Mouse (Mus musculus): ENCODE results near the gene Oprd1.

Oprd1 gene

GRCm38 (mm10) chr4:132144080-132144841 is at the start of gene Oprd1:
Gene Oprd1 (minus strand): TSS chr4:132144486.
- DNase-seq (ENCODE audit: low spot score in 2 of 2): no peak

DNA sequence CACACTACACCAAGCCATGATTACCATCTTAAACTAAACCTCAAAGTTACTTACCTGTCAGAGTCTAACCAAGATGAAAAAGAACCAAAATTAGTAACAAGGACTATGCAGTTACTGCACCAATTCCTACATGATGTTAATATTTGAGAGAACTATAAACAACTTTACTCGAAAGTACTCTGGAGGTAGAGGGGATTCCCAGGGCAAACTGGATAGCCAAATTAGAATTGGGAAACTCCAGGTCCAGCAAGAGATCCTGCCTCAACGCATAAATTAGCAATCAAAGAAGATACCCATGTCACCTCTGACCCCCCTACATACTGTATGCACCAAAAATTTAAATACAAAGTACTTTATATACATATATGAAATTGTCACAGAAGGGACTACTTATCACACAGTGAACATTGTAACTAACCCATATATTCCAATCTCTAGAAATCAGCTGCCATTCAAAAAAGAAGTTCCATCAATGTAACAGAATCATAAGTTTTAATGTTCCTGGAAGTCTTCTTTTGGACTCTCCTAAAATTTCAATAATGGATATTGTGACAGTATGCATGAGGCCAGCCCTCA is 43.6 kb upstream of the Oprd1 start:
- no peak for DNase-seq (ENCODE audit: low spot score in 2 of 2)

DNA sequence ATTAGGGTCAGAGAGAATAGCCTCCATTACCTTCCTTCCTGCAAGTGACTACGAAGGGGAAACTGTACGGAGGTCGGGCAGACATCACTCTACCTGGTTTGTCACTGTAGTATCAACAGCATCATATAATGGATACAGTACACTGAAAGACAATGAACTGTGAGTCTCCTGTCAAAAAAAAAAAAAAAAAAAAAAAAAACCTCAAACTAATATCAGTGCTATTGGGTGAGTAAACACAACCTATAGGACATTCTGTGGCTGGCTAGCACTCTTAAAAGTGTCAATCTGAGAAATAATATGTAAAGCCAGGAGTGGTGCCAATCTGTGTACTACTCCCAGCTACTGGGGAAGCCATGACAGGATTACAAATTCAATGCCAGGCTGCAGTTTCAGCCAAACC is 38.9 kb upstream of the Oprd1 start:
- DNase-seq (ENCODE audit: low spot score in 2 of 2): no peak

DNA sequence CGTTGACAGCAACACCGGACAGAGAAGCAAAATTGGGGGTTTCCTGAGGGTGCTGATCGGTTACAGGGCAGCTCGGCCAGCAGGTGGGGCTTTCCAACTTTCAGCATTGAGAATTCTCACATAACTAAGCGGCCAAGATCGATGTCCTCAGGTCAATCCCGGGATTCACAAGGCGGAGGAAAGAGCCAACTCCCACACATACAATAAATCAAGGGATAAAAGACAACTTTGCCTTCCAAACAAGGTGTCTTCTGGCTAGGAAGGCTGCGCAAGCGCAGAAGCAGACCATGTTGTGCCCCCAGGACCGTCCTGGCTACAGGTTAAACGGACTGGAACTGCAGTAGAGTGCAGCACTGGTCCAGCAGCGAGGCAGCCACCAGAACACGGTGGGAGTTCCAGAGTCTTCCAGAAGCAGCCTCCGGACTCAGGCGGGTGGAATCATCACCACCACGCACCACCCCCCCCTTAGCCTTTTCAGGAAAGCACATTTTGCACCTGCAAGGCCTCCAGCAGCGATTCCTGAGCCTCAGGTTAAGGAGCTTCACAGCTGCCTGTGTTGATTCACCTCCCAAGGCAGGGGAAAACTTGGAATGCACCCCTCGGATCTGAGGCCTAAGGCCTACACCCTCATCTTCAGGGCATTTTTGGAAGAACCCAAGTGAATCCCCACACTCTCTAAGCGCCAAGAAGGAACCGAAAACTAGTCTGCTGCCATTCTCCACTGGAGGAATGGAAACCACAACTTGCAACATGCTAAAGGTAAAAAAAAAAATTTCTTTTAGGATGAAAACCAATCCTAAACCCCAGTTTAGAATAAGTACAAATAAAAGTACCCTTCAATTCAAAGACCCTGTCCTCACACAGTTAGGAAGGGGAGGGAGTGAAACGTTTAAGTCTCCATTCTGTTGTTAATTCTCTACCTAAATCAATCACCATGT is 37.7 kb upstream of the Oprd1 start:
- peak; percentile 21 to 34 for DNase-seq (ENCODE audit: low spot score in 2 of 2)

- peak in 1 of 2 experiments; percentile 19 for DNase-seq (ENCODE audit: low spot score in 2 of 2)
Measured at GRCm38 (mm10) chr4:132180710-132181109, 36.4 kb upstream of the Oprd1 start.

- DNase-seq (ENCODE audit: low spot score in 2 of 2): peak; percentile 31 to 40
Measured at GRCm38 (mm10) chr4:132178630-132179059, 34.4 kb upstream of the Oprd1 start.

DNA sequence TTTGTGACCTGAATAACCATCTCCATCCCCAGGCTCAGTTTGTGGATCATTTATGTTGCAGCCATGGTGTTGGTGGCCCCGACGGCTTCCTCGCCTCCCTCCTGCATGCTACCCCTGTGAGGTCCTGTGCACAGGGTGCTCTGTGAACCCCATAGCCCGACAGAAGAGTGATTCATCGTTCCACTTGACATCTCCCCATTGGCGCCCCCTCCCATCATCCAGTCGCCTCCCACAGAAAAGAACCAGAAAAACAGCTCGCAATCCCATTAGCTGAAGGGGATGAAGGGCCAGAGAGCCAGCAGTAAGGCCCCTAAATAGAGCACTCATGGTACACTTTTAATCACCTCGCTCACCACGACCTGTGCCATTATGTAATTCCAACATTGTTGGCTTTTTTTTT is 32.2 kb upstream of the Oprd1 start:
- DNase-seq (ENCODE audit: low spot score in 2 of 2): no peak

GRCm38 (mm10) chr4:132170891-132171290 is 26.6 kb upstream of the Oprd1 start:
- no peak for DNase-seq (ENCODE audit: low spot score in 2 of 2)

DNA sequence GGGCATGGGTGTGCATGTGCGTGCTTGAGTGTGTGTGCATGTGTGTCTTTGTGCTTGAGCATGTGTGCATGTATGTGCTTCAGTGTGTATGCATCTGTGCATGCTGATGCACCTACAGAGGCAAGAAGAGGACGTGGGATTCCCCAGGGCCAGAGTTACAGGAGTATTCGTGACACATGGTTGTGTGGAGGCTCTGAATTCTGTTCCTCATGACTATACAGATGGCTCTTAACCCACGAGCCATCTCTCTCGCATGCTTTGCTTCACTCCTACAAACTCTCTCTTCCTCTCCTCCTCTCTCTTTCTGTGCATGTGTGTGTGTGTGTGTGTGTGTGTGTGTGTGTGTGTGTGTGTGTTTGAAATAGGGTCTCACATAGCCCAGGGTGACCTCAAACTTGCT is 25.5 kb upstream of the Oprd1 start:
- DNase-seq (ENCODE audit: low spot score in 2 of 2): no peak

- DNase-seq (ENCODE audit: low spot score in 2 of 2): no peak
Measured at GRCm38 (mm10) chr4:132169271-132169670, 25.0 kb upstream of the Oprd1 start.

DNA sequence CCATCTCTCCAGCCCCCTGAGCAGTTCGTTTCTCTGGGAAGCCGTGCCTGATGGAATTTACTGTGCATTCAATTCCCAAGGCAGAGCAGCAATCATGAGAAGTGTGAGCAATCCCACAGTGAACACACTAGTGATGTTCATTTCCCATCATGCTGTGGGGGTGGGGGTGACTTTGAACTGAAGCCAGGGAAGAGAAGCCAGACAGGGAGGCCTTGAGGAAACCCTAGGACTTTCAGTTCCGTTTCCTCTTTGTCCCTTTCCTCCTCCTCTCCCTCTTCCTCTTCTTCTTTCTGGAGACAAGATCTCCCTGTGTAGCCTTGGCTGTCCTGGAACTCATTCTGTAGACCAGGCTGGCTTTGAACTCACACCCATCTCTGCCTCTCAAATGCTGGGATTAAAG is 23.1 kb upstream of the Oprd1 start:
- DNase-seq (ENCODE audit: low spot score in 2 of 2): no peak

DNA sequence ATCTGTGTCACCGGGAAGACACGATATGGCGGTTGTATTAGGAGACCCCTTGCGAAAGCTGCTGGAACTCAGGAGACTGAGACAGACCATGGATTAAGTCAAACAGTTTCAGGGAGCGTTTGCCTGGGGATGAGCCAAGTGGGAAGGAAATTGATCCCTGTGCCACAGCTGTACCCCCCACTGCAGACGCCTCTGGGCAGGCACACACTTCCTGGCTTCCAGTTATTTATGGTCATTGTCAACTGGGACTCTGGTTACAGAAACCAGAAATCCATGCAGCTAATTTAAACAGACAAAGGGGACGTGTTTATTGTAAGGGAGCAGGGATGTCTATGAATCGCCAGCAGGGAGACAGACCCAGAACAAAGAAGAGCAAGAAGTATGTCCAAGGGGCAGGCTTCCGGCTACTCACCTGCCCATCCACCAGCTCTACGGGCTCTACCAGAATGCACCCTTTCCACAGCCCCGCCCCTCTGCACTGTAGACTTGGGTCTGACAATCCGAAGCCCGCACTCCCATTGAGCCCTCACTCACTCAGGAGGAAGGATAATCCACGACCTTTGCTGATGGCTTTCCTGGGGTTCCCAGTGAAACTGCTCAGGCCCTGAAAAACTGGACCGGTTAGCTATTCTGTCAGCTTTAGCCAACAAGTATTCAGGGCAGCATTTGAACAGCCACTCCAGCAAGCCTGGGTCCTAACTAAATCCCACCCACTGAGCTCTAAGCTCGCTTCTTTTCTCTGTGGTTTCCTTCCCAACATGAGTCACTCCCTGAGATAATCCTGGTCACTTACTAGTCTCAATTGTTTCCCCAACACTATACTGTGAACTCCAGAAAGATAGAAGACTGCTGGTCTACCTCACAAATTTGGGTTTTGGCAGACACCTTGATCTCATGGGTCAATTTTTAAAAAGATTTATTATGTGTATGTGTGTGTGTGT is 22.3 kb upstream of the Oprd1 start:
- no peak for DNase-seq (ENCODE audit: low spot score in 2 of 2)

- no peak for DNase-seq (ENCODE audit: low spot score in 2 of 2)
Measured at GRCm38 (mm10) chr4:132165691-132166090, 21.4 kb upstream of the Oprd1 start.

DNA sequence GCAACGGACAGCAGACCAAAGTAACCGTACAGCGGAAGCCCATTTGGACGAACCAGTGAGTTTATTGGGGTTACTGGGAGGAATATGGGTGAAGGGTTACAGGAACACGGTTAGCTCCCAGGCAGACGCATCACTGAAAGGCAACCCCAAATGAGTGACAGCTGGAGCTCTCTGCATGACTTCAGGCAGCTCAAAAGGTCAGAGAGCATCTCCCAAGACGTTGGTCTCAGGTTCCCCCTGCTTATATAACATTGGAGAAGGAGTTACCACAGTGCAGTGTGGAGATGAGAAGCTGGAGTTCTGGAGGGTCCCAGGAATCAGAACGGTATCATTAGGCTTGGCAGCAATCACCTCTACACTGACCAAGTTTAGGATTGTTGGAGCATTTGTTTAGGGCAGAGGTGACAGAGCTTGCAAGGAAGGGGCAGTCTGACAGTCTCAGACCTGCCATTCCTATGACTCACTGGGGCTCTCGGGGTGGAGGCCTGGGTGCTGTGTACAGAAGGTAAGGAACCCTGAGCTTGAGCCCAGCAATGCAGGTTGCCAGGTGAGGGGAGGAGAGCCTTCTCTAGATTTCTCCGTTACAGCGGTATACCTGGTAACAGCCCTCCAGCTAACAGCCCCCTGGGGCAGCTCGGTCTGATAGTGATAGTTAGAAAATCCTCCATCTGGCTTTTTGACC is 12.8 kb upstream of the Oprd1 start:
- DNase-seq (ENCODE audit: low spot score in 2 of 2): no peak

- DNase-seq (ENCODE audit: low spot score in 2 of 2): no peak
Measured at GRCm38 (mm10) chr4:132154877-132155670, 10.8 kb upstream of the Oprd1 start.

- no peak for DNase-seq (ENCODE audit: low spot score in 2 of 2)
Measured at GRCm38 (mm10) chr4:132151673-132152072, 7.4 kb upstream of the Oprd1 start.

DNA sequence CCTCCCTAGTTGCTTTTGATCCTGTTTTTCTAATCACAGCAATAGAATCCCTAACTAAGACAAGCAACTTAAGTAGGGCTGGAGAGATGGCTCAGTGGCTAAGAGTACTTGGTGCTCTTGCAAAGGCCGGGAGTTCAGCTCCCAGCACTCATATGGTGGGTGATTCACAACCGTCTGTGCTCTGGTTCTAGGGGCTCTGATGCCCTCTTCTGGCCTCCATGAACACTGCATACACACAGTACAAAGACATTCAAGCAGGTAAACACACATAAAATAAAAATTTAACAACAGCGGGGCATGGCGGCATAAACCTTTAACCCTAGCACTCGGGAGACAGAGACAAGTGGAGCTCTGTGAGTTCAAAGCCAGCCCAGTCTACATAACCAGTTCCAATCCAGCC is 1.9 kb upstream of the Oprd1 start:
- DNase-seq (ENCODE audit: low spot score in 2 of 2): no peak

GRCm38 (mm10) chr4:132145092-132145491 is 806 bp upstream of the Oprd1 start:
- DNase-seq (ENCODE audit: low spot score in 2 of 2): no peak

DNA sequence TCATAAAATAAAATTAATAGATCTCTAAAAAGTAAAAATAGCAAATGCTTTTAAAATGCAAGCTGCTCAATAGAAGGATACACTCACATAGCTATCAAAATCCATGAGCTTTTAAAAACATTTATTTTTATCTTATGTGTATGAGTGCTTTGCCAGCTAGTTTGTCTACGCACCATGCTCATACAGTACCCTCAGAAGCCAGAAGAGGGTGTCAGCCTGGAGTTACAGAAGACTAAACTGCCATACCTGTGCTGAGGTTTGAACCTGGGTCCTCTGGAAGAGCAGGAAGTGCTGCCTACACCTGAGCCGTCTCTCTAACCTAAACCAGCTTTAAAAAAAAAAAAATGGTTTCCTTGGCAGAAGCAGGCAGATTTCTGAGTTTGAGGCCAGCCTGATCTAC is 5.6 kb downstream of the Oprd1 start:
- DNase-seq (ENCODE audit: low spot score in 2 of 2): no peak

GRCm38 (mm10) chr4:132137013-132137412 is 7.3 kb downstream of the Oprd1 start:
- DNase-seq (ENCODE audit: low spot score in 2 of 2): no peak

All from spleen, postnatal 36 days (tissue).